Mouse (Mus musculus) liver, embryonic 14.5 days (tissue): ENCODE results near the gene Bbox1. TPM values are rescaled to one million over a fixed set of nuclear protein-coding genes. Genes with fewer than 3 reads are reported as not detected.

Experiments
- ATAC-seq: fragments of 200-750 bp; cut with Nextera tagmentation; 2 replicates; pipeline ENCODE4 v1.8.0; 2017; ENCODE audit warnings: moderate number of reproducible peaks, mild to moderate bottlenecking, moderate library complexity; ENCODE audit not compliant: insufficient read depth
- DNase-seq, 3 experiments: peaks; one replicate each; pipeline ENCODE4 v3.0.0-alpha.2; 2012 to 2013; ENCODE audit warnings: low read depth in 3 of 3, low spot score in 3 of 3
- H3K27ac ChIP-seq: fragments of 300-500 bp; sonication (generic); 2 replicates; pipeline ENCODE4 v1.5.1; 2014; ENCODE audit warnings: moderate library complexity, mild to moderate bottlenecking, control low read depth, inconsistent platforms
- H3K27me3 ChIP-seq: fragments of 300-500 bp; sonication (generic); 2 replicates; pipeline ENCODE4 v1.6.1; 2014; ENCODE audit warnings: mild to moderate bottlenecking, low read length, moderate library complexity; ENCODE audit not compliant: control insufficient read depth, insufficient read depth
- H3K36me3 ChIP-seq: fragments of 300-500 bp; sonication (generic); replicated peaks from 2 replicates; pipeline ENCODE4 v1.6.1; 2014; ENCODE audit warnings: low read depth; ENCODE audit not compliant: control insufficient read depth, insufficient read depth
- H3K4me1 ChIP-seq, 2 experiments: fragments of 200-500 bp in 1 of 2; fragments of 300-500 bp in 1 of 2; sonication (generic) in 1 of 2; replicated peaks; 2 replicates each; pipeline ENCODE4 v1.6.1; 2012 to 2014; ENCODE audit warnings: antibody characterized with exemption in 1 of 2, inconsistent platforms in 1 of 2, low read length in 1 of 2; ENCODE audit not compliant: control insufficient read depth in 2 of 2, insufficient read depth in 2 of 2
- H3K4me2 ChIP-seq: fragments of 300-500 bp; sonication (generic); 2 replicates; pipeline ENCODE4 v1.6.1; 2014; ENCODE audit warnings: low read depth, mild to moderate bottlenecking, control low read depth, moderate library complexity
- H3K4me3 ChIP-seq, 2 experiments: fragments of 200-500 bp in 1 of 2; fragments of 300-500 bp in 1 of 2; sonication (generic) in 1 of 2; 2 replicates each; pipeline ENCODE4 v1.5.1; 2012 to 2014; ENCODE audit warnings: low read depth in 2 of 2, low read length in 2 of 2, mild to moderate bottlenecking in 2 of 2, control low read depth in 1 of 2, inconsistent platforms in 1 of 2, moderate library complexity in 1 of 2; ENCODE audit not compliant: insufficient read depth in 1 of 2
- H3K9ac ChIP-seq: fragments of 300-500 bp; sonication (generic); replicated peaks from 2 replicates; pipeline ENCODE4 v1.6.1; 2014; ENCODE audit warnings: mild to moderate bottlenecking, control low read depth, moderate library complexity
- H3K9me3 ChIP-seq: fragments of 300-500 bp; sonication (generic); 2 replicates; pipeline ENCODE4 v1.6.1; 2016; ENCODE audit warnings: low read length, mixed read lengths; ENCODE audit not compliant: control insufficient read depth
- CTCF ChIP-seq: IDR thresholded peaks from 2 replicates; pipeline ENCODE4 v1.5.1; 2016; ENCODE audit warnings: antibody characterized with exemption, low read depth, control low read depth
- EP300 ChIP-seq: IDR thresholded peaks from 2 replicates; pipeline ENCODE4 v1.6.1; 2016; ENCODE audit warnings: antibody characterized with exemption, low read depth
- WGBS: fragments of 180-500 bp; shearing (Covaris S2); extraction: QIAGEN DNeasy Blood & Tissue Kit; methylation state at CpG from one replicate; pipeline ENCODE4 v1.1.7; 2014; ENCODE audit not compliant: insufficient replicate concordance; 5-methylcytosine and 5-hydroxymethylcytosine counted together
- polyA plus RNA-seq, 2 experiments: library from polyadenylated mRNA; depleted of rRNA in 1 of 2; stranded (reverse) in 1 of 2; unstranded in 1 of 2; fragments of >200 nt; fragmentation: Nextera tagmentation in 1 of 2; extraction: Ambion mirVana in 1 of 2; gene quantifications; 2 replicates each; pipeline versions ENCODE4 v1.2.1 to v1.2.3; 2012 to 2014

Gene Bbox1
- polyA plus RNA-seq, 2 experiments: 2.2 to 6.5 TPM

- no peak for TF ChIP-seq CTCF
- TF ChIP-seq EP300: no peak
Measured at GRCm38 (mm10) chr2:110316116-110316883, 1.9 kb upstream of the Bbox1 start.

GRCm38 (mm10) chr2:110314074-110314473 lies 286 bp downstream of the Bbox1 start:
- Histone ChIP-seq H3K27me3 (no peaks in the 10 kb centered on the region), H3K4me2 (no peak overlapping the region), H3K36me3 (no peaks in the 10 kb centered on the region), H3K9me3 (no peaks in the 10 kb centered on the region), H3K27ac (no peak overlapping the region), H3K4me3 (no peak overlapping the region), H3K9ac (no peak overlapping the region), H3K4me1 (peaks cover 0 to 7% of the 10 kb centered on the region in 2 experiments; a peak in 2 of 4 replicates)
- TF ChIP-seq EP300: no peak
- no peak for TF ChIP-seq CTCF
- 61% methylated on average over 5 of the region's 5 CpGs for WGBS
- DNase-seq (no peak), ATAC-seq (no peak)

More at GRCm38 (mm10) chr2:110316116-110316883, 1.9 kb upstream of the Bbox1 start:
- Histone ChIP-seq H3K36me3 (no peaks in the 10 kb centered on the region), H3K27me3 (no peaks in the 10 kb centered on the region), H3K27ac (no peak overlapping the region), H3K4me2 (no peak overlapping the region), H3K4me3 (no peak overlapping the region), H3K9ac (no peak overlapping the region), H3K9me3 (no peaks in the 10 kb centered on the region), H3K4me1 (peaks cover 0 to 7% of the 10 kb centered on the region in 2 experiments; a peak in 2 of 4 replicates)
- ATAC-seq (no peak), DNase-seq (no peak)
- WGBS: 15% methylated on average over 3 of the region's 3 CpGs

- Histone ChIP-seq H3K4me3 (no peak overlapping the region), H3K36me3 (no peaks in the 10 kb centered on the region), H3K4me1 (peaks cover 0 to 7% of the 10 kb centered on the region in 2 experiments; a peak in 2 of 4 replicates), H3K27me3 (no peaks in the 10 kb centered on the region), H3K27ac (no peak overlapping the region), H3K9ac (no peak overlapping the region), H3K9me3 (no peaks in the 10 kb centered on the region), H3K4me2 (no peak overlapping the region)
- DNase-seq: no peak
- TF ChIP-seq EP300 (no peak), CTCF (no peak)
- WGBS: 38% methylated on average over 2 of the region's 2 CpGs
- no peak for ATAC-seq
Measured at GRCm38 (mm10) chr2:110313305-110313824, 995 bp downstream of the Bbox1 start.

- Histone ChIP-seq H3K27me3 (no peaks in the 10 kb centered on the region), H3K4me1 (peaks cover 0 to 2% of the 10 kb centered on the region in 2 experiments; a peak in 1 of 4 replicates), H3K4me2 (peak overlapping the region; percentile 4; the same call in 1 of the 2 replicates), H3K9me3 (no peaks in the 10 kb centered on the region), H3K27ac (no peak overlapping the region), H3K4me3 (peak overlapping the region; percentile 1 to 45; a peak in 3 of 4 replicates), H3K36me3 (no peaks in the 10 kb centered on the region), H3K9ac (no peak overlapping the region)
- TF ChIP-seq CTCF (no peak), EP300 (no peak)
- DNase-seq: peak; percentile 11 to 18 (median 16)
- WGBS: 60% methylated on average over 12 of the region's 12 CpGs
- peak; percentile 78 for ATAC-seq
Measured at GRCm38 (mm10) chr2:110305358-110306283, 8.7 kb downstream of the Bbox1 start.
